Mouse (Mus musculus) kidney, postnatal 10 days (tissue): ENCODE data around the gene Otop3.

ENCODE experiments used
- DNase-seq: peaks from one replicate; pipeline ENCODE4 v3.0.0; 2021; ENCODE audit warnings: mixed read lengths

Otop3 gene

DNA sequence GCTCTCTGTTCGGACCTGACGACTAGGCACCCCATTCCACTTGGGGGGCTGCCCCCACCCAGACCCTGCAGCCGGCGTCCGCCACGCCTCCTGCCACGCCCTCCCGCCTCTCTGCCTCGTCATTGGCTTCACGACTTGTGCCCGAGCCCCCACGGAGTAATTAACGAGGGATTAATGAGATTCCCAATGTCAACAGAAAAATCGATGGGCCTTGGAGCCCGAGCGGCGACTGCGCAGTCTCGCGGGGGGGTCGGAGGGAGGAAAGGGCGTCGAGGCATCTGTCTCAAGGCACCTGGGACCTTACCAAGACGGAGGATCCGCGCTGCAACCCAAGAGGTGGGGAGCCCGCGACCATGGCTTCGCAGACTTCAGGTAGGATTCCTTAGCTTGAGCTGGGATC is at the start of gene Otop3:
TSS of gene Otop3 (plus strand) at position 201 of the 400 bp plus-strand sequence.
- no peak for DNase-seq

DNA sequence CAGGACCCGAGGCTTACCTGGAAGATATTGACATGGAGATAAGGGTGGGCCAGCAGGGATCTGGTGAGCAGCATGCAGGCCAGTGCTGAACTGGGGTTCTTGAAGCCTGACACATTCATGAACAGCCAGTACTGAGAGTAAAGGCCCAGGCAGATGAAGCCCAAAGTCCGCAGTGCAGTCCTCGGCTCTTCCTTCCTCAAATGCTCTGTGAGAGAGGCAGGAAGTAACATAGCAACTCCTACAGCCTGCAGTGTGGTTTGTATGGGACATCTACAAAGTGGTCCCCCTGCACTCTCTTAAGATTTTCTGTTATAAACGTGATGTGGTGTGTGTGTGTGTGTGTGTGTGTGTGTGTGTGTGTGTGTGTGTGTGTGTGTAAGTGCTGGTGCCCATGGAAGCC is 49.2 kb upstream of the Otop3 start:
- no peak for DNase-seq

DNA sequence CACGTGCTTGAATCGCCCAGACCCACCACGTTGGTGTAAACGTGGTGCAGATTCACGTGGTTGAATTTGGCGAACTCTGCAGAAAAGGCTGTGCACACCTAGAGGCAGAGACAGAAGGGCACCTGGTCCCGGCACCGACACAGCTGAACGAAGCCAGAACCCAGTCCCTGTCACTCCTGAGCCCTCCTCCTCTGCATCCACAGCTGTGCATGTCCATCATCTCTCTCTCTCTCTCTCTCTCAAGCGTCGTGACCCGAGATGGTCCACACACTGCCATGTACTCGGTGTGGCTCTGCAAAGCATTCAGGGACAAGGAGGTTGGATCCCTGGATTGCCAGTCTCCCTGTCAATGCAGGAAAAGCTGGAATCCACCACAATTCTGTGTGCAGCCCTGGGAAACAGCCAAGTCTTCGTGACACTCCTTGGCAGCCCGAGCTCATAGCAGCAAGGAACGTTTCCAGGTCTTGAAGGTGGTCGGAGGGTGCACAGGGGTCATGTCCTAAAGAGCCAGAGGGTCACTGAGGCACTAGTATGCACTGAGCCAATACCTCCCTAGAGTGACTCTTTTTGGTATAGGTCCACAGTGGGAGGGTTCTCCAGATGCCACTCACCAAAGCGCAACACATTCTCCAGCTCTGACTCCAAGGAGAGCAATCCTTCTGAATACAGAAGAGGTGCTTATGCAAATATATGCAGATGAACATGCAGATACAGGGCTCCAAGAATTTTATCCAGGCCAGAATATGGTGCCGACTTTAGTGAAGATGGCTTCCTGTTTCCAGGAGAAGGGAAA is 48.1 kb upstream of the Otop3 start:
- no peak for DNase-seq

DNA sequence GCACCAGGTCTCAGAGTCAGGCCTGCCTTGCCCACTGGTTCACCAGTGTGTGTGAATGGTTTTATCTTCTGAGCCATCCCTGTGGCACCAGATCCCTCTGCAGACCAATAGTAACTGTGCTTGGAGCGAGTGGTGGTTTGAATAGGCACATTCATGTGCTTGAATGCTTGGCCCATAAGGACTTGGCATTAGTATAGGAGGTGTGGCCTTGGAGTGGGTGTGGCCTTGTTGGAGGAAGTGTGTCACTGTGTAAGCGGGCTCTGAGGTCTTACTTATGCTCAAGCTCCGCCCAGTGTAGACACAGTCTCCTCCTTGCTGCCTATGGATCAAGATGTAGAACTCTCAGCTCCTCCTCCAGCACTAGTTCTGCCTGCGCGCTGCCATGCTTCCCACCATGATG is 47.1 kb upstream of the Otop3 start:
- no peak for DNase-seq

DNA sequence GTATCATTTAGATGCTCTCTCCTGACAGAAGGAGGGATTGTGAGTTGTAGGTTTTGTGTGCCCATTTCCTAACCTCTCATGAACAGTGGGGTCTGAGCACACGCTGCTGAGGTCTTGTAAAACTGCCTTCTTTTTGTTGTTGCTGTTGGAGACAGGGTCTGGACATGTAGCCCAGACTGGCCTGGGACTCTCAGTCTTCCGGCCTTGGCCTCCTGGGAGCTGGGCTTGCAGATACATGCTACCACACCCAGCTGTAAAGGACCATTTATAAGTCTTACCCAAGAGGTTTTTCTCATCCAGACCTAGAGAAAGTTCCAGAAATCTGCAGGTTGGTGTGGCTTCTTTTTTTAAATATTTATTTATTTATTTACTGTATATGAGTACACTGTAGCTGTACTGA is 46.2 kb upstream of the Otop3 start:
- no peak for DNase-seq

DNA sequence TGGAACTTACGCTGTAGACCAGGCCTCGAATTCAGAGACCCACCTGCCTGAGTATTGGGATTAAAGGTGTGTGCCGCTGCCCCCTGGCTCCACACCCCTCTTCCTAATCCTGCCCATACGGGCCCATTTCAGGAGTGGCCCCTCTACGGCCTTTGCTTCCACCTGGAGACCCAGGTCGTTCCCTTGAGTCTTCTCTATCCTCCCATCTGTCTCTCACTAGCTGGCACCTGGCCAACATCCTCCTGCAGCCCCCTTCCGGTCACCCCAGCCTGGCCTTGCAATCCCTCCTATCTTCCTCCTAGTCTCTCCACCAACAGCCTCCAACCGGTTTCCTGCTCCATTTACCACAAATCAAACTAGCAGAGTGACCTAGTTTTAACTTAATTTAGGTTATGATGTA is 44.6 kb upstream of the Otop3 start:
- DNase-seq = peak; percentile 66

DNA sequence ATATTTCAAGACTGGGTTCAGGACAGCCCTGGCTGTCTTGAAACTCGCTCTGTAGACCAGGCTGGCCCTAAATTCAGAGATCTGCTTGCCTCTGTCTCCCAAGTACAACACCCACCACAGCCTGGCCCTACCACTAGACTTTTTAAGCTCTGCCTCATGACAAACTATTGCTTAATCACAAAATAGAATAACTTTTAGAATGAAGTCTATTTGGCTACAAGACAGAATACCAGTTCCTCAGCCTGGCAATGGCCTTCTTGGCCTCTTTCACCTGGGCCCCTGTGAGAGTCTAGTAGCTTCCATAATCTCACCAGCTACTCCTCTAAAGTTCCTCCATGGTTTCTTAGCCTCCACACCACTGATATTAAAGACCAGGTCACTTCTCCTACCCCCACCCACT is 44.2 kb upstream of the Otop3 start:
- DNase-seq = no peak

DNA sequence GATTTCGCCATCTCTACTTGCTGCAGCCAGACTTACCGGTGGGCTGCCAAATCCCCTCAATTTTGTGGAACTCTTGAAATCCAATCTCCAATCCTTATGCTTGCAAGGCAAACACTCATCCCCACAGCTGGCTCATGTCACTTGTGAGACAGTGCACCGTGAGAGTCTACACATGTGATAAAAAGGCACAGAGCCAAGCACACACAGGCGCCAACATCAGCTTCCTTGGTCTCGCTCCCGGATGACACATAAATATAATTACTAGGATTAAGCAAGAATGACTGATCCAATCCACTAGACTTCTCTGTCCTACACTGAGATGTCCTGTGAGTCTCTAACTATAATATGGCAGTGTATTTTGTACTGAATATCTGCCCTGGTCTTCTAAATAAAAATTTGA is 43.6 kb upstream of the Otop3 start:
- DNase-seq = peak; percentile 89

DNA sequence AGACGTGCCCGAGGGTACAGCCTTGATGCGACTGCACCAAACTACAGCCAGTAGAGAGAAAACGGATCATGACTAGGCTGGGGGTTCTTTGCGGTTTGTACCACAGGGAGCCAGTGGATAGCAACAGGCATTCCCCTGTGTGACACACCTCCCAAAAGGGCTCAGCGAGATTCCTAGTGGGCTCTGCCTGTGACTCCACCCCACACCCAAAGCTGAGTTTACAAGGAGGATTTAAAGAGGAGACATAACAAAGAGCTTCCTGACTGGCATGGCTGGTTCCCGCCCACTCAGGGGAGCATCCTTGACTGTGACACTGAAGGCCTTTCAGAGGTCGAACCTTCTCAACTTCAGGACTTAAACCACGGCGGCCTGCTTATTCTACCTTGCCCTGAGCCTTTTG is 43.0 kb upstream of the Otop3 start:
- DNase-seq = no peak

DNA sequence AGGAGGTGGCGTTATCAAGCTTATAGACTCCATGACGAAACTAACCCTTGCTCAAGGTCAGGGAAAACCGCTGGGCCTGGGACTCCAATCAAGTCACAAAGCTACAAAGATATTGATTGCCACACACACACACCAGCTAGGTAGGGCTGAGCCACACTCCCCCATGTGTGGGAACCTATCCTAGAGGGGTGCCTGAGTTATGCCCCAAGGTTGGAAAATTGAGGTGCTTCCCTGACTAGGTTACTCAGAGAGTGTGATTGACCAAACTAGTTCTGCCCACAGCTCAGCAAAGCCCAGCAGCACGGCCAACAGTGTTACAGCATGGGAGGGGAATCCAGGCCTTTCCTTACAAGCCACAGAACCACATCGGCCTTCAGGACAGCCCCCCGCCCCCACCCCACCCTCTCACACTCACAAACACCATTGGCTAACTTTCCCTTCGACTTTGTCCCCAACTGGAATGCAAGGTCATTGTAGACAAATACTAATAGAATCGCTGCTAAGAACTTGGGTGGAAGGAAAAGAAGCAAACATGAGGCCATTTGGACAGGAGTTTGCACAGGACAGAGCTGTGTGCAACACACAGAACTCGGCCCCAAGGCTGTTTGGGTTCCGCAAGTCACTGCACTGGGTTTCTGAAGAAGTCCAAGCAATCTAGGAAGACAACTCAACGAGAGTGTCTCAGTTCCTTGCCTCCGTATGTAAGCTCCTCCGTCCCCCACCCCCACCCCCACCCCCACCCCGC is 41.7 kb upstream of the Otop3 start:
- DNase-seq = no peak

DNA sequence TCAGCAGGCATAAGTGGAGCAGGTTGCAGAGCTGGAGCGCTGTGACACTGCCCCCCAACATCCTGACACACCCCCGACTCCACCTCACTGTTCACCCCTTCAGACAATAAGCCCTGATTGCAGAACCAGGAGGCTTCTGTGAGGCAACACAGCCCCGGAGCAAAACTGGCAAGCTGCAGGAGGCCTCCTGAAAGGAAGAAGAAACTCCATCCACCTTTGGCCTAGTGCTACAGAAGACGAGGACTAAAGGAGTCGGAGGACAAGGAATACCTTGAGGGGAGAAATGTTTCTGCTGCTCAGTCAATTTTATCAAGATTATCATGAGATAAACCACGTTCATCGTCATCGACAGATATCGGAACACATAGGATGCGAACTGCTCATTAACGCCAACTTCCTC is 38.6 kb upstream of the Otop3 start:
- DNase-seq = no peak

DNA sequence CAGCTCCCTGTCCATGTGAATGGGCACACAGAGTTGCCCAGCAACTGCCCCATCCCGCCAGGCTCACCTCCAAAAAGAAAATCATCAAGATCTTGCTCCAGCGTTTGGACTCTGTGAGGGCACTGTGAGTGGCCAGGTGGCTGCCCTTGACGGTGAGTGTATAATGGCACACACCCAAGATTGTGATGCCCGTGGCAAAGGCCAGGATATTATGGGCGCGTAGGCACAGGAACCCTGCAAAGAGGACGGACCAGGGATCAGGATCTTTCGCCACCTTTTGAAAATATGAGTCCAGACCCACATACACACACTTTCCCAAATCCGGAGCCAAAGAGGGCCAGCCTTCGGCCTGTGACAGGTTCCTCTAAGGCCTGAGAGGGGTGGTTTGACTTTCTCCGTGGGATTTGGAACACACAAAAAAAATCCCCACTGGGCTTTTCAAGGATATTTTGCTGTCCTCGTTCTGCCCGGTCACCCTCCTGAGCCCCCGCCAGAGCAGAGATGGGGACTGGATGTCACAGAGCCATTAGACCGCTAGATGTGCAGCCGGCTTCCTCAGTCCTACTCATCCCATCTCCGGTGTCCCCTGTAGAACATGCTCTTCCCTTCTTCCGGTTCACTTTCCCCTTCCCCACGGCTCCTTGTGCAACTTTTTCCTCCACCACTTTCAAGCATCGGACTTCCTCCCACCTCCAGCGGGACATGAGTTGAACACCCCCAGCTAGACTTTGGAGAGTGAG is 37.9 kb upstream of the Otop3 start:
- no peak for DNase-seq

DNA sequence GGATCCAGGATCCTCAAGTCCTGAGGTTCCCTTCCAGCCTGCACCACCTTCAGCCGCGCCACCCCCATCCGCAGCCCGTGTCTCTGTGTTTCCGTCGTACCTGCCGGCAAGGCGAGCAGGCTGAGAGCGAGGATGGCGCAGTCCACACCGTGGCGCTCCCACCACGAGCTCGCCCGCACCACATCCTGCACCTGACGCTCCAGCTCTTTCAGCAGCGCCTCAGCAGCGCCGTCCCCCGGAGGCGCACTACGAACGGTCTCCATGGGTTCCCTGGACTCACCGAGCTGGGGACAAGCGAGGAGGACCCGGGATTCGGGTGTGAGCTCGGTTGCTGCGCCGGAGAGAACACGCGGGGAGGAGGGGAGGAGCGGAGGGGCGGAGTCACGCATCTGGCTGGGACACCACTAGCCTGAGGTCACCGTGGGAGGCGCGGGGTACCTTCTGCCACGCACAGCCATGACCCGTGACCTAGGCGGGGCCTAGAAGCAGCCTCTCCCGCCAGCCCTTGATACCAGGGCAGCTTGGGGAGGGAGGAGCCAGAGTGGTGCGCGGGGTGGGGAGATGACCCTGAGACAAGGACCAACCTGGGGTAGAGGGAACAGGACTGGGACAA is 37.2 kb upstream of the Otop3 start, which contains the start of gene Fads6:
TSS of gene Fads6 (minus strand) at position 450 of the 613 bp plus-strand sequence.
- peak; percentile 72 for DNase-seq

DNA sequence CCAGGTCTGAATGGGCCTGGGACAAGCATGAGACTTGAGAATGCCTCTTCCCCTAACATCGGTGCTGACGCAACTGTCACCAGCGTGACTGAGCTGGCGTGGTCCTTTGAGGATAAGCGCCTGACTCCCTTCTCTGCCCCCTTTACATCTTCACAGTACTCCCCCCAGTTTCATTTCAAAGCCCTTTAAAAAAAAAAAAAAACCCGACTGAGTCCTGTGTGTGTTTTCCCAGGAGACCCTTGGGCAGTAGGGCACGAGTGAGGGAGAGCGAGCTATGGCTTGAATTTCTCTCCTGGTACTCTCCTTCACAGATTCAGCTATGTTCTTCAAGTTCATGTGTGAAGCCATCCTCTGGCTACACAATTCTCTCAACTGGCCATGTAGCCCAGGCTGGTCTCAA is 36.4 kb upstream of the Otop3 start:
- DNase-seq = no peak

DNA sequence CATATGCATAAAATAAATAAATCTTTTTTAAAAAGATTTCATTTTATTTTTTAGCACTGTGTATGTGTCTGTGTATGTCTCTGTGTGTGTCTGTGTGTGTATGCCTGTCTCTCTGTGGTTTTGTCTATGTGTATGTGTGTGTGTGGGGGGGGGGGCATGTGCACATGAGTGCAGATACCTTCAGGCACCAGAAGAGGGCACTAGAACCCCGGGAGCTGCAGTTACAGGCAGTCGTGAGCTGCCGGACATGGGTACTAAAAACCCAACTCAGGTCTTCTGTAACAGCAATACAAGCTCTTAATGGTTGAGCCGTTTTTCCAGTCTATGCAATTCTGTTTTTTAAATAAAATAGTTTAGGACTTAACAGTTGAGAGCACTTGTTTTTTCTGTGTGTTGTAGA is 33.8 kb upstream of the Otop3 start:
- no peak for DNase-seq

DNA sequence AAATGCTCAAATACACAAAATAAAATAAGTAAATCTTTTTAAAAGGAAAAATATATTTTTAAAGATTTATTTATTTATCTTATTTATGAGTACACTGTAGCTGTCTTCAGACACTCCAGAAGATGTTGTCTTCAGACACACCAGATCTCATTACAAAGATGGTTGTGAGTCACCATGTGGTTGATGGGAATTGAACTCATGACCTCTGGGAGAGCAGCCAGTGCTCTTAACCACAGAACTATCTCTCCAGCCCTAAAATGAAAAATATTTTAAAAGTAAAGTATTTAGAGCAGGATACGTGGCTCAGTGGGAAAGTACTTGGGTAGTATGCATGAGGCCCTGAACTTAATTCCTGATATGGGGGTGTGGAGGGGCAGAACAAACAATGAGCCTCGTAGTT is 33.2 kb upstream of the Otop3 start:
- DNase-seq = no peak

DNA sequence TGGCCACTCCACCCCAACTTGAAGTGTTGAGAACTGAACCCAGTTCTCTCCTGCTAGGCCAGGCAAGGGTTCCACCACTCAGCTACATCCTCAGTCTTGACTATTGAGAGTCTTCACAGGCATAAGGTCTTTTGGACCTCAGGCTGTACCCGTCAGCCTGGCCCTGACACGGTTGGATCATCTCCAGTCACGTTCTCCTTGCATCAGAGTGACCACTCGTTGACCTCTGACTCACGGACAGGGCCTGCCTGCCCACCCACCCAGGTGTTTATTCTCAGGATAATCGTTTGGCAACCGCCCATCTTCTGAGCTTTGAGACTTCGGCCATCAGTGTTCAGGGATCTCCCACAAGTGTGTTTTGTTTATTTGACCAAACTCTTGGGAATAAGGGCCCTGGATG is 31.4 kb upstream of the Otop3 start:
- no peak for DNase-seq

DNA sequence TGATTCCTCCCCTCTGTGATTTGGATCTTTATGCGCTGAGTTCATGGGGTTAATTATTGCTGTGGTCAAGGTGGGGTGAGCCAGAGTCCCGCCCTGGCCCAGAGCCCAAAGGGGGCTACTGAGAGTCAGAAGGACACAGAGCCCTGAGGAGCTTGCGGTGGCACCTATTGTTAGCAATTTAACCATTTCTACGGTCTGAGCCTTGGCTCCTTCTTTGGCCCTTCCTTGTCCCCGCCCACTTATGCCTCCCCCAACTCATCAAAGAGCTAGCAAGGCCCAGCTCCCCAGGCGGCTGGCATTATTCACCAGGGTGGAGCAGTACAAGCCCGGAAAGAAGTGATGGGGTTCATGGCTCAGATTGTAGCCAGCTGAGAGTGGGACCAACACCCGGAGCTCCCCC is 27.7 kb upstream of the Otop3 start, which contains the start of gene Otop2:
TSS of gene Otop2 (plus strand) at position 301 of the 400 bp plus-strand sequence.
- DNase-seq = no peak

DNA sequence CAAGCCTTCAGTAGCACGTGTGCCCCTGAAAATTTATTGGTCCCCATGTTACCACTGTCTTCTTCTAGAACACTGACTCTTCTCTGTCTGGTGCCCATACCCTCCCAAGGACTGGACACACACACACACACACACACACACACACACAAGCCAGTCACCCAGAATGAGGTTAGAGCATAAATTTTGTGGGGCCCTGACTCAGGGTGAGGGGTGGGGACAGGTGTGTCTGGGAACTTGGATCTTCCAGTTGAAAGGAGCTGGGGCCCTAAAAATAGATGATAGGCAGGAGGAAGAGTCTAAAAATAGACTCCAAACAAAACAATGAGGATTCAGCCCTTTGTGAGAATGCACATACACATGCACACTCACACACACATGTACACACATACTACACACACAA is 25.8 kb upstream of the Otop3 start:
- no peak for DNase-seq

DNA sequence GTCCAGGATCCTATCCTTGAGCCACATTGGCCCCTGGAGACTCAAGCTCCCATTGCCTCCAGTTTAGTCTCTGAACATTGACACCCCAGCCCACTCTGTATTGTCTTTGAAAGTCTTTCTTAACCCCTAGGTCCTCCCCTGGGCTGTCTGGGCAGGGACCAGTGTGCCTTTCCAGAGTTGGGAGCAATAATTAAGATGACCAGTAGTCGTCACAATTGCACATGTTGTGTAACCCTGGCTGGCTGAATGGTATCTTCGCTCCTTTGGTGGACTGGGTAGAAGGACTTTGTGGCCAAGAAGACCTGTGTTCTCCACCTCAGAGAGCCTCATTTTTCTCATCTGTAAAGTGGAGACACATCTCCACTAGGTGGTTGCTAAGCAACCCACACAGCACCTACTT is 20.3 kb upstream of the Otop3 start:
- no peak for DNase-seq

DNA sequence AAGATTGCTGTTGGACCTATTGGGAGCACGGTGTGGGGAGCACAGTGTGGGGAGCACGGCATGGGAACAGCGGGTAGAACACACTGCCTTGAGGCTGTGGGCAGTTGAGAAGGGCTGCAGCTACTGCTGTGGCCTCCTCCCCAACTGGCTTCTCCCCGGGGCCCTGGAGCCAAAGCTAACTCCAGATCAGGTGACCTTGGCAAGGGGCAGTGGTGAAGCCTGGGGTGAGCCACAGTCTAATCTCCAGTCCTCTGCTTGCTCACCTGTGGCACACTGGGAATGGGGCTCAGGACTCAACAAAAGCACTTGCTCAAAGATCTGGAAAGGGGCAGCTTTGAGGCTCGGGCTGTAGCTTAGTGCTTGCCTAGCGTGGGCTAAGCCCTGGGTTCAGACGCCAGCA is 17.3 kb upstream of the Otop3 start:
- DNase-seq = no peak

DNA sequence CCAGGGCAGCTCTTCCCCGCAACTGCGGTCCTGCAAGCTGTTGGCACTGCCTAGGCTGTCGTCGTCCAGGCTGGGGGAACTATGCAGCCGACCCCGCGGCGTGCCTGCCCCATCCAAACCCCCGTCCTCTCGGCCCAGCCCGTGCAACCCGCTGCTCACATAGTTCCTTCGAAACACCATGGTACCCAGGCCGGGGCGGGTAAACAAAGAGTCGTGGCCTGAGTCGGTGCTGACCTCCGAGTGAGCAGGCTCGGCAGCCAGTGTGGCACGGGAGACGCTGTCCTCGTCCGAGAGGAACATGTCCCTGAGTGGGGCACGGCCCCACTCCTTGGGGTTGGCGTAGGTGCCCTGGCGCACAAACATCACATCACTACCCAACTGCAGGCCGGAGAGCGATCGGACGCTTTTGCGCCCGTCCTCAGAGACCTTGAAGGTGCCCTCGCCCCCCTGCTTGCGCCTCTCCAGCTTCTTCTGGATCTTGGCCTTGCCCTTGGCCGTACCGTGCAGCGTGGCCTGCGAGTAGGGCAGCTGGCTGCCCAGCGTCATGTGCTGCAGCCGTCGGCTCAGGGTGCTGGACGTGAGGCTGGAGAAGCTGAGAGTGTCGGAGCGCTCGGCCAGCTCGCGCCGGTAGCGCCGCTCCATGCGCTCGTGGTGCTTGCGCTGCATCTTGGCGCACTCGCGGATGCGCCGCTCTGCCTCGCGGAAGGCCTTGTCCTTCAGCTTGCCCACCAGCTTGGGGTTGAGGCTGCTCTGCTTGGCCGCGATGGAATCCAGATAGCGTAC is 16.1 kb upstream of the Otop3 start:
- DNase-seq = no peak
